Mouse (Mus musculus) spleen, postnatal 4 days (tissue): ENCODE measurements around the gene Gm6871.
A peak's percentile ranks its signal among the peaks of the same experiment; 100 is the strongest.
"Not testable (repeated sequence)": the region's sequence is repeated elsewhere in the genome, so short reads cannot be mapped to it uniquely, and the experiment has no call there.

Experiments used
- DNase-seq, 2 experiments: peaks; one replicate each; pipeline ENCODE4 v3.0.0; 2022; ENCODE audit warnings: low spot score in 2 of 2

Gm6871 gene

DNA sequence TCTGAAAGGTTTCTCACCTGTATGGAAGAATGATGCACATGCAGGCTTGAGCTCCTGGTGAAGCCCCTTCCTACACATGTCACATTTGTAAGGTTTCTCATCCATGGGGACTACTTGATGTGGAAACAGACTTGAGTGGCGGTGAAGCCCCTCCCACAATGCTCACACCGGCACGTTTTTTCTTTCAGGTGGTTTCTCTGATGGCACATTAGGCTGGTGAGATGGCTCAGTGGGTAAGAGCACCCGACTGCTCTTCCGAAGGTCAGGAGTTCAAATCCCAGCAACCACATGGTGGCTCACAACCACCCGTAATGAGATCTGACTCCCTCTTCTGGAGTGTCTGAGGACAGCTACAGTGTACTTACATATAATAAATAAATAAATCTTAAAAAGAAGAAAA is at the start of gene Gm6871:
Gene Gm6871, minus strand, starts transcription at position 101 of the 400 bp plus-strand sequence.
- DNase-seq: not testable (repeated sequence)

DNA sequence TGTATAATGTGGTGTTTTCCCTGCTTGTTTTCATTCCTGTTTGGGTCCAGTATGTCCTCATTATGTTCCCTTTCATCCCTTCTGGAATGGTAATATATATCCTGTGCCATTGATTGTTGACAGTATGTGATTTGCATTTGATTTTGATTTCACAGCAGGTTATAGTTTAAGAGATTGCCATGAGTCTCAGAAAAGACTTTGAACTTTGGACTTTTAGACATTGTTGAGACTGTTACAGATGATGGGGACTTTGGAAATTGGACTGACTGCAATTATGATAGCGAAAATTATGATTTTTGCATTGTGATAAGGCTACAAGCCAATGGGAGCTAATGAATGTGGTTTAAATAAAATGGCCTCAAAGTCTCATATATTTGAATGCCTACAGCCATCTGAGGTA is 42.8 kb upstream of the Gm6871 start:
- DNase-seq: not testable (repeated sequence)

GRCm38 (mm10) chr7:41611654-41612053 is 38.2 kb upstream of the Gm6871 start:
- DNase-seq: no peak

DNA sequence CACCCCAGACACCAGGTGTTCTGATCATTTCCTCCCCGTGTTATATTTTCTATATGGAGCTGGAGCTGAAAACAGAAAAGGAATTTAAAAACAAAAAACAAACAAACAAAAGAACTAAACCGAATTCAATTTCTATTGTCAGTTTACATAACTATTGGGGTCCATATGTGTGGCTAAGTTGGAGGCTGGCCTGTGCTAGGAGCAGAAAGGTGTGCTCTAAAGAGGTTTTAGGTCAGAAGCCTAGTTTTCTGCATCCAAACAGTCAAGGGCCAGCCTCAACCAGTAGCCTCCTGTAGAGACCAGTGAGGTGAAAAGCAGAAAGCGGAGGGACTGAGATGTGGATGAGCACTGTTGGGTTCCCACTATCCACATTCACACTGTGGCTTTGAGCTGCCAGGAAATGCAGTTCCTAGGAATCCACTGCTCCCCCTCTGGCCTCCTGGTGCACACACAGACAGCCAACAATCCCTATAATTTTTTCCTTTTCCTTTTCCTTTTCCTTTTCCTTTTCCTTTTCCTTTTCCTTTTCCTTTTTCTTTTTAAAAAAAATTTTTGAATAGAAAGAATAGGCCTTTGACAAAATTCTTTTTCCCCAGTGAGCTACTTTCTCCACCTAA is 26.6 kb upstream of the Gm6871 start:
- no peak for DNase-seq

GRCm38 (mm10) chr7:41599034-41599813 is 25.8 kb upstream of the Gm6871 start, which contains the start of gene 2610021A01Rik:
Gene 2610021A01Rik, plus strand, starts transcription at chr7:41599230.
- DNase-seq: peak; percentile 82 to 87

- DNase-seq: no peak
Measured at GRCm38 (mm10) chr7:41598615-41599014, 25.2 kb upstream of the Gm6871 start.

DNA sequence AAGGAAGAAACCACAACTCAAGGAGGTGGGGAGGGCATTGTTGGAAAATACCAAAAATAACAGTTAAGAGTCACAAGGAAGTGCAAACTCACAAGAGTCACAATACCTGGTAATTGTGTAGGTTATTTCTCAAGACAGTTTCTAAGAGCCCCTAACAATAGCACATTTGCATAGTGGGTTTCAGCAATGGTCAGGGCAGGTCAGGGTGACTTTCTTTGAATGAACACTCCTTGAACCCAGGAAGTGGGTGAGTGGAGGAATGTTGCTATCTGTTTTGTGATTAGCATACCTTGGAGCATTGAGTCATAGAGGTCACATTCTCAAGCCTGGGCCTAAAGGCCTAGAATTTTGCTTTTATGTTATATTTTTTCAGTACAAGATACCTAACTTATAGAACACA is 14.4 kb upstream of the Gm6871 start:
- DNase-seq: not testable (repeated sequence)

- DNase-seq: no peak
Measured at GRCm38 (mm10) chr7:41582028-41582427, 8.6 kb upstream of the Gm6871 start.

DNA sequence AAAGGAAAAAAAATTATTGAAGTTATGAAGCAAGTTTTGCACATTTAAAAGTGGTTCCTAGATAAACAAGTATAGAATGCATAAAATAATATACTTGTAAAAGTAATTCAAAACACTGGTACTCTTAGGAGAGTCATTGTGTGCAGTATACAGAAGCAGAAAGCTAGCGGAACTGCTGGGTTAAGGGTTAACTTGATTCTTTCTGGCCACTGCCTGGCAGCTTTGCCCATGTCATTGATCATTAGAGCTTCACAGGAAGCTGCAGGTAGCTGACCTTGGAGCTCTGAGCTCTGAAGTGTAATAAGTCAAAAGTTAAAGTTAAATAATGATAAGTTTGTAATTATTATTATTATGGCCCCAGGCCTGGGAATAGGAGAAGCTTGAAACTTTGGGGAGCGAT is 4.5 kb upstream of the Gm6871 start:
- no peak for DNase-seq

- no peak for DNase-seq
Measured at GRCm38 (mm10) chr7:41560681-41561080, 12.8 kb downstream of the Gm6871 start.

DNA sequence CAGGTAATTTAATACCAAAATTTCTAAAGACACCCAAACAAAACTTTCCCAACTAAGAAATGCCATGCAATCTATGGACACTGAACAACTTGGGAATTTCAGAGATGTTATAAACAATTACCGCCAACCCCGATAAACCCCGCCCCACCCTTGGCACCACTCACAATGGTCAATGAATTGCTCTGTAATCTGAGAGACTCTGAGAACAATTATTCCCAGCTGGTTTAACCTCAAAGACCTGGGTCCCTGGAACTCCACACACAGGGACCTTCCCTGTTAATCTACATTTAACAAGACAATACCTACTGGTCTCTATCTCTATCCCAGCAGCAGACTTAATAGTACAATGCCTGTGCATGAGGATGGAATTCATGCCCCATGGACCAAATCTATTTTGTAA is 60.8 kb downstream of the Gm6871 start:
- DNase-seq: no peak

DNA sequence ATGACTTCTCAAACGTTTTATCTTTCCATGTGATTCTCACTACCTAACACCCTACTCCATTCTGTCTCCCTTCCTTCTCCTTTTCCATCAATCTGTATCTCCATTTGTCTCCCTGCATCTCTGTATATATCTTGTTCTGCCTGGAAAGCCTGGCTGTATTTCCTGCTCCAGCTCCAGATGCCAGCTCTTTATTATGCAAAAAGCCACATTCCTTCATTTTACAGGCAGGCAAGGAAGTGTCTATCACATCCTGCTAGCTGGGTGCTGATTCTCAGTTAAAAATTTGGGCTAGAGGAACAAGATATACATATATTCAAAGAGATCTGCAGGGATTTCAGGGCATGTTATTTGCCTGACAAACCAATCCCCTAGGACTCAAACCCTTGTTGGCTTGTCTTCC is 61.3 kb downstream of the Gm6871 start:
- DNase-seq: no peak

DNA sequence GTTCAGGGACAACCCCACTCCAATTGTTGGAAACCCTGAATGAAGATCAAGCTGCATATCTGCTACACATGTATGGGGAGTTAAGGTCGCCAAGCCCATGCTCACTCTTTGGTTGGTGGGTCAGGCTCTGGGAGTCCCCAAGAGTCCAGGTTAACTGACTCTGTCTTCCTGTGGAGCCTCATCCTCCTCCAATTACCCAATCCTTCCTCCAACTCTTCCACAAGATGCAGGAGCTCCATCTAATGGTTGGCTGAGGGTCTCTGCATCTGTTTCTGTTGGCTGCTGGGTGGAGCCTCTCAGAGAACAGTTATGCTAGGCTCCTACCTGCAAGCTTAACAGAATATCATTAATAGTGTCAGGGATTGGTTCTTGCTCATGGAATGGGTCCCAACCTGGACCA is 71.1 kb downstream of the Gm6871 start:
- peak in 1 of 2 experiments; percentile 61 for DNase-seq

- DNase-seq: peak; percentile 61 to 79
Measured at GRCm38 (mm10) chr7:41500151-41500934, 73.1 kb downstream of the Gm6871 start.

DNA sequence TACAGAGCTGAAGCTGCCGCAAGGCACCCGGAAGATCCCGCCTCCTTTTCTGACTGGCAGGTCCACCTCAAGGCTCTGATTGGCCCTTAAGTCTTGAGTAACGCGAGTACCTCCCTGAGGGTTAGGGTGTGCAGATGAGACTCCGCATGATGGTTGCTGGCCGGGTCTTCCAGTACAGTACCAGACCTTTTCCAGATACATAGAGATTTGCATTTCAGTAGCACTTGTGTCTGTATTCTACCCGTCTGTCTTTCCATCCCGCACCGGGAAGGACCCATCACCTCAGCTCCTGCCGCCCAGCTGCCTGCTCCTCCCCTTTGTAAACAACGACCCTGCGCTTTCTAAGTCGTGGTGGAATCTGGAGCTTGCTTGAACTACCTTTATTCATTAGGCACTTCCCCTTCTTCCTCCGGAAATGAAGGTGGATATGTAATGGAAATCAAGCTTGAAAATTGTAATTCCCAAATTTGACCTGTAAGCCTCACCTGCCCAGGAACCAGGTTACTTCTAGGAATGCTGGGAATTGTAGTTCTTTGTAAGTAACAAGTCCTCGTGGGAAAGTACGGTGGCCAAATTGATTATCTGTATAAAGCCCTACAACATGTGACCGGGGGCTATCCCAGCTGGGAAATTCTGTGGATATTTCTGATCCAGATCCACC is 73.9 kb downstream of the Gm6871 start, which contains the start of the genes Gm20449 and AW146154:
Gene Gm20449, minus strand, starts transcription at position 29 of the 661 bp plus-strand sequence.
Gene AW146154, minus strand, starts transcription at position 502 of the 661 bp plus-strand sequence.
- DNase-seq: peak; percentile 95 to 98

DNA sequence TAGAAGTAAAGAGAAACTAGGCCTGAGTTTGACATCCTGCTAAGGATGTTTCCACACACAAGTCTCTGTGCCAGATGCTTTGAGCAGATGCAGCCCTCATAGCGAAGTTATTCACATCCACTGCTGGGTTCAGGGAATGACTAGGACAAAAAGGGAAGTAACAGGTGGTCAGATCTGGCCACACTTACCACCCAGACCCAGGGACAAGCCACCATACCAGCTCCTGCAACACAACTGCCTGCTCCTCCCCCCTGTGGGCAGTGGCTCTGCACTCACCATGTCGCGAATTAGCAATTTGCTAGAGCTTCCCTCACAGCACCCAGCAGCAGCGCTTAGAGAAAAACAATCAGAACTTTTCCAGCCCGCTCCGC is 74.5 kb downstream of the Gm6871 start:
- DNase-seq: not testable (repeated sequence)

- not testable (repeated sequence) for DNase-seq
Measured at GRCm38 (mm10) chr7:41498464-41498863, 75.0 kb downstream of the Gm6871 start.

DNA sequence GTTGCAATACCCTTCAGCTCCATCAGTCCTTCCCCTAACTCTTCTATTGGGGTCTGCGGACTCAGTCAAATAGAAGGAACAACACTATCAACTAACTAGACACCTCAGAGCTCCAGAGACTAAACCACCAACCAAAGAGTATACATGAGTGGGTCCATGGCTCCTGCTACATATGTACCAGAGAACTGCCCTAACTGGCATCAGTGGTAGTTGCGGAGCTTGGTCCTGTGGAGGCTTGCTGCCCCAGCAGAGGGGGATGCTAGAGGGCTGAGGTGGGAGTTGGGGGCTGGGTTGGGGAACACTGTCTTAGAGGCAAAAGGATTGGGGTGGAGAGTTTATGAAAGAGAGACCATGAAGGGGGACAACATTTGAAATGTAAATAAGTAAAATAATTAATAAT is 75.6 kb downstream of the Gm6871 start:
- peak in 1 of 2 experiments; percentile 67 for DNase-seq
